Mouse (Mus musculus) left cerebral cortex, postnatal 10 days (tissue): ENCODE data around the gene Slc16a5. TPM values are rescaled to one million over a fixed set of nuclear protein-coding genes. Genes with fewer than 3 reads are reported as not detected.
"Not testable (repeated sequence)": the region's sequence is repeated elsewhere in the genome, so short reads cannot be mapped to it uniquely, and the experiment has no call there.

Source experiments
- DNase-seq, 2 experiments: peaks; one replicate each; pipeline ENCODE4 v3.0.0; 2021 to 2022; ENCODE audit warnings: low spot score in 2 of 2, mixed read lengths in 1 of 2; ENCODE audit errors: extremely low spot score in 1 of 2
- intact Hi-C: fragments of 180-260 bp; cut with DNase I; formaldehyde crosslinking; loops from one replicate; pipeline ENCODE4 v1.15.1; 2025
- total RNA-seq, 2 experiments: library from RNA; stranded (reverse); gene quantifications; 2 replicates each; pipeline ENCODE4 v1.2.3; 2021

Gene Slc16a5
- total RNA-seq, 2 experiments from 2014 or later: not detected

DNA sequence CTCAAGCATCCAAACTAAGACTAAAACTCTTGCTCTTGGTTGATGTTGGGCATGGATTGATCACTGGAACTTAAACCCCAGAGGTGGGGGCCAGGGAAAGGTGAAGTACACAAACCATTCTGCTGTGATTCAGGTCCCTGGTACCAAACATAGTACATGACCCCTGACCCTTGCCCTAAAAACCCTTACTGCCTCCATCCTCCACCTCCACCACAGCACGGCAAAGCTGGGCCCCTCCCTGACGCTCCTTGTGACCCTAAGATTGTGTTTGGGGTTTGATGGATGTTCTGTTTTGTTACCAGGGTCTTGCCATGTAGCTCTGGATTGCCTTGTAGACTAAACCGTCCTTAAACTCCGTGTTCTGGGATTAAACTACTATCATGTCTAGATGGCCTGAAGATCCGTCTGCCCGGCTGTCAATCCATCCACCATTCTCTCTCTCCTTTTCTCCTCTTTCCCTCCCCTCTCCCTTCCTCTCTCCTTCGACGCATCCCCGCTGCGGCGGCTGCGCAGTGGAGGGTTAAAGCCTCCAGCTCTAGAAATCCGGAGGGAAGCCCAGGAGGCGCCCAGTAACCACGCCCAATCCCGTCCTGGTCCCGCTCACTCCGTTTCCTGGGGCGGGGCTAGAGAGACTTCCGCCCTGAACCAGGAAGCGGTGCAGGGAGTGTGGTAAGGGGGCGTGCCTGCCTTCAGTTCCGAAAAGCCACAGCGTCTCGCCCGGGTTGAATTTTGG is 12.9 kb downstream of the Slc16a5 start, which contains the start of gene Armc7:
Armc7 (plus strand) TSS at position 643 of the 733 bp plus-strand sequence.
- intact Hi-C loops: loop anchor here (2.0 kb wide), 2 partner anchors 54 to 116 kb away; partner anchors contain the start of gene Kctd2
- peak; percentile 92 to 96 for DNase-seq

DNA sequence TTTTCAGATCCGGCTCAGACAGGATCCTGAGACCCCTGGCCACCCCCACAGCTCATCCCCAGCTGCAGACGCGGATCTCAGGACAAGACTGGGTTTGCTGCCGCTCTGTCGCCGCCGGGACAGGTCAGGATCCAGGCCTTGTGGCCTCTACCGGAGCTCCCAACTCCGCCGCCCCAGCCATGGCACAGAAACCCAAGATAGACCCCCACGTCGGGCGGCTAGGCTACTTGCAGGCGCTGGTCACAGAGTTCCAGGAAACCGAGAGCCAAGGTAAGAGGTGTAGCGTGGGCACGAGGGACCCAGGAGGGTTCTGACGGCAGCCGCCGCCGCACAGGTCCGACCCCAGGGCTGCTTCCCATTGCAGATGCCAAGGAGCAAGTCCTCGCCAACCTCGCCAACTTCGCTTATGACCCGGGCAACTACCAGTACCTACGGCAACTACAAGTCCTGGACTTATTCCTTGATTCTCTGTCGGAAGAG is 13.5 kb downstream of the Slc16a5 start:
- no peak for DNase-seq
- intact Hi-C loops: loop anchor here (2.0 kb wide), 2 partner anchors 55 to 117 kb away; partner anchors contain the start of gene Kctd2

DNA sequence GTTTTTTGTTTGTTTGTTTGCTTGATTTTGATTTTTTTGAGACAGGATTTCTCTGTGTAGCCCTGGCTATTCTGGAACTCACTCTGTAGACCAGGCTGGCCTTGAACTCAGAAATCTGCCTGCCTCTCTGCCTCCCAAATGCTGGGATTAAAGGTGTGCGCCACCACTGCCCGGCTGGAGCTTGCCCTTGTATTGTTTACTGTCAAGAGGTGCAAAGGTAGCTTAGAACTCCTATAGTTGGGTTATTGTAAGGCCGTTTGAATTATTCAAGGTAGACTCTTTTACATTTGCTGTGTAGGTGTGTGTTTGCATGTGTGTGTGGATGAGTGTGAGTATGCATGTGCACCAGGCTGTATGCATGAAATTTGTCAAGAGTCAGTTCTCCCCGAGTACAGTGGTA is 14.4 kb downstream of the Slc16a5 start:
- DNase-seq, intact Hi-C loops: not testable (repeated sequence)

DNA sequence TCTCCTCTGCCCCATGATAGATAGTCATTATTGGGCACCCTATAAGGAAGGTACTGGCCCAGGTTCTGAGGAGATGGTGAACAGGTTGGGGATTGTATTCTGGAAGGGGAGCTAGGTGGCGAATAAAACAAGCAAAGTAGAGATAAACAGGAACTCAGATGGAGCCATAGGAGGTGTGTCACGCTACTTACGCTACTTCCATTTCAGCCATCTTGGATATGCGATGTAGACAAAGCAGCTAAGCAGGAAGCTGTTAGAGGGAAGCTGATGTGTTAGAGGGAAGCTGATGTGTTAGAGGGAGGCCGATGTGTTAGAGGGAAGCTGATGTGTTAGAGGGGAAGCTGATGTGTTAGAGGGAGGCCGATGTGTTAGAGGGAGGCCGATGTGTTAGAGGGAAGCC is 15.1 kb downstream of the Slc16a5 start:
- DNase-seq, intact Hi-C loops: not testable (repeated sequence)

DNA sequence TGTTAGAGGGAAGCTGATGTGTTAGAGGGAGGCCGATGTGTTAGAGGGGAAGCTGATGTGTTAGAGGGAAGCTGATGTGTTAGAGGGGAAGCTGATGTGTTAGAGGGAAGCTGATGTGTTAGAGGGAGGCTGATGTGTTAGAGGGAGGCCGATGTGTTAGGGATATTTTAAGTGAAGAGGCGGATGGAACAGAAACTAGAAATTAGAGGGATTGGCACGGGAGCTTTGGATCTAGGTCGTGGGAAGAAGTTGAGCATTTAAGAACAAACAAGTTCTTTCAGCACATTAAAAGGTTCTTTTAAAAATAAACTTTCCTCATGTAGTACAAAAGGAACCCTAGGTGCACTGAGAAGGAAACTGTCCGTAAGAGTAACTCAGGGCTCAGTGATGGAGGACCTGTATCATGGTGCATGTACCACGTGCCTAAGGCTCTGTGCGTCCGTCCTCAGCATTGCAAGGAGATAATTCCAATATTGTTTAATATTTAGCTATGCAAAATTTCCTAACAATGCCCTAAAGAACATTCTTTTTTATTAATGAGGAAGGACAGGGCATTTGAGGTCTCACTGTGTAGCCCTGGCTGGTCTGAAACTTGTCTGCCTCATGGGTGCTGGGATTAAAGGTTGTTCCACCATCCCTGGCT is 16.1 kb downstream of the Slc16a5 start:
- intact Hi-C loops: no loop called here
- no peak for DNase-seq

DNA sequence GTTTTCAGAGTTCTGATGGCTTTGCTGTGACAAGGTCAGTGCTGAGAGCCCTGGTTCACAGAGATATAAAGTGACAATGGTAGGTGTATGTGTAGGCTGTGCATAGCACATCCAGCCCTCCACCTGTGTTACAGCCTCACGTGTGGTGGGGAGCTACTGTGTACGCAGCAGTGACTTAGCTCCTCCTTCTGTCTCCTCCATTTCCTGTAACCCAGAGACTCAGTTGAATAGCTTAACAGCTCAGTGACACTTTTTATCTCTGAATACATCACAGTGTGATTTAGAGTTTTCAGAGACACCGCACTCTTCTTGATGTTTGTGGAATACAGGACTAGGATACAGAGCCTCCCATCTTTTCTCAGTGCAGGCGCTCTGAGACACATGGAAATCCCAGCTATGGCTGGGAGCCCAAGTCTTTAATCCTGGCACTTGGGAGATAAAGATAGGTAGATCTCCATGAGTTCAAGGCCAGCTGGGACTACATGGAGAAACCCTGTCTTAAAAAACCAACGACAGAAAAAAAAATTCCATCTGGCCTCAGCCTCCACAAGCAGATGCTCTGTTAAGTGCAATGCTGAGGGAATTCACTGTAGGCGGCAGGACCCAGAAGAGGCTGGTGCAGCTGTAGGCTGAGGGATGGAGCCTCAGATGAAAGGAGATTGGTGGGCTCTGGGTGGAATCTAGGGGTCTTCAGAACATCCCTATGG is 19.4 kb downstream of the Slc16a5 start:
- intact Hi-C loops: no loop called here
- DNase-seq: peak in 1 of 2 experiments; percentile 70

DNA sequence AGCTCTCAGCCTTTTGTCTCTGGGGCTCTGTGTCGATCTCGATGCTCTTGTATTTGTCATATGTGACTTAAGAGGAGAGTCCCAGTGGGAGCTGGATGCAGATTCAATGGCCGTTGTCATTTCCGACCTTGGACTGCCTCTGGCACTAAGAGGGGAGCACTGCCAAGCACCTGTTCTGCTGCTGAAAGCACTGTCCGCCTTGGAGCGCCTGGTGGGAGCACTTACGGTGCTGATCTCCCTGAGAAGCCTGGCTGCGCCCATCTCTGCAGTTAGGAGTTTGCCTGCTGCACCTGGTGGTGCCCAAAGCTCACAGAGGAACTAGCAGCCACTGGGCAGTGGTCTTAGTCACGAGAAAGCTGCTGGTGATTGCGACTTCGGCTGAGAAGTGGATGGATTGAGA is 21.0 kb downstream of the Slc16a5 start:
- intact Hi-C loops: no loop called here
- DNase-seq: no peak

DNA sequence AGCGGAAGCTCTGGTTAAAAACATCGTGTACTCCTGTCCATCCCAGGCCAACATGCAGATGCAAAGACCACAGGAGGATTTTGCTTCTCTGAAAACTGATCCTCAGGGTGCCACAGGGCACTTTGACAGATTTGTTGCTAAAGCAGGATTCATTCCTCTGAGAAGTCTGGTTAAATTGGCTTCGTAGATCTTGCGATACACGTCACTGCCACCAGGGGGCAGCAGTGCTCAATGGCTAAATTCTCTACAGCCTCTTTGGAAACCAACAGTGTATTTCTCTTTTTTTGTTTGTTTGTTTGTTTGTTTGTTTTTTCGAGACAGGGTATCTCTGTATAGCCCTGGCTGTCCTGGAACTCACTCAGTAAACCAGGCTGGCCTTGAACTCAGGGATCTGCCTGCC is 21.5 kb downstream of the Slc16a5 start:
- peak; percentile 70 to 74 for DNase-seq
- intact Hi-C loops: no loop called here

DNA sequence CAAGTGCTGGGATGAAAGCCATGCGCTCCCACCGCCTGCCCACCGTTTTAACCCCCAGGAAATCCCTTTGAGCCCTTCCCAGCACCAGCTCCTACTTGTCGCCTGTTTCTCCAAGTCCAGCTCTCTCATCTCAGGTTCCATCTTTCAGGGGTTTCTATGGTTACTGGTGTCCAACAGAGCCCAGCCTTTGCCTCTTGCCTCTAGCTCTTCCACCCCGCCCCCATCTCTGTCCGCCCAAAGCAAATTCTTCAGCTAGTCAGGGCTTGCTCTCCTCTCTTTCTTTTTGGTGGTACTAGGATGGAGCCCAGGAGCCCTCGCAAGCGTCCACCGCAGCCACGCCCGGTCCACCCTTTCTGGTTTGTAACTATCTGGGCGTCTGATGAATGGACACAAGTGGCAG is 22.9 kb downstream of the Slc16a5 start:
- intact Hi-C loops: no loop called here
- no peak for DNase-seq

DNA sequence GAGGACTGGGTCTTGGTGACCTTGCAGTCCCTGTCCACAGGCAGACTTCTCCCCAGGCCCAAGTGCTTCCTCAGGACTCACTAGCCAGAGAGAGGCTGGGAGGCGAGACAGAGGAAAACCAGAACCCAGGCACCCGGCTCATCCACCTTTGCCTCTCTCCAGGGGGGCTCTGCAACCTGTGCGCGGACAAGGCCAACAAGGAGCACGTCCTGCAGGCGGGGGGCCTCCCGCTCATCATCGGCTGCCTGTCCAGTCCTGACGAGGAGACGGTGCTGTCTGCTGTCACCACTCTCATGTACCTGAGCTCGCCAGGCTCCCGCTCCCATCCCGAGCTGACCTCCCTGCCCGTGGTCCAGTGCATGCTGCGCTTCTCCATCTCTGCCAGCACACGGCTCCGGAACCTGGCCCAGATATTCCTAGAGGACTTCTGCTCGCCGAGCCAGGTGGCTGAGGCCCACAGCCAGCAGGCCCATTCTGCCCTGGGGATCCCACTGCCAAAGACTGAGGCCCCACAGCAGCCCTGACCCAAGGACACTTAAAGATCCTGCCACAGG is 26.4 kb downstream of the Slc16a5 start:
- DNase-seq: no peak
- intact Hi-C loops: no loop called here

DNA sequence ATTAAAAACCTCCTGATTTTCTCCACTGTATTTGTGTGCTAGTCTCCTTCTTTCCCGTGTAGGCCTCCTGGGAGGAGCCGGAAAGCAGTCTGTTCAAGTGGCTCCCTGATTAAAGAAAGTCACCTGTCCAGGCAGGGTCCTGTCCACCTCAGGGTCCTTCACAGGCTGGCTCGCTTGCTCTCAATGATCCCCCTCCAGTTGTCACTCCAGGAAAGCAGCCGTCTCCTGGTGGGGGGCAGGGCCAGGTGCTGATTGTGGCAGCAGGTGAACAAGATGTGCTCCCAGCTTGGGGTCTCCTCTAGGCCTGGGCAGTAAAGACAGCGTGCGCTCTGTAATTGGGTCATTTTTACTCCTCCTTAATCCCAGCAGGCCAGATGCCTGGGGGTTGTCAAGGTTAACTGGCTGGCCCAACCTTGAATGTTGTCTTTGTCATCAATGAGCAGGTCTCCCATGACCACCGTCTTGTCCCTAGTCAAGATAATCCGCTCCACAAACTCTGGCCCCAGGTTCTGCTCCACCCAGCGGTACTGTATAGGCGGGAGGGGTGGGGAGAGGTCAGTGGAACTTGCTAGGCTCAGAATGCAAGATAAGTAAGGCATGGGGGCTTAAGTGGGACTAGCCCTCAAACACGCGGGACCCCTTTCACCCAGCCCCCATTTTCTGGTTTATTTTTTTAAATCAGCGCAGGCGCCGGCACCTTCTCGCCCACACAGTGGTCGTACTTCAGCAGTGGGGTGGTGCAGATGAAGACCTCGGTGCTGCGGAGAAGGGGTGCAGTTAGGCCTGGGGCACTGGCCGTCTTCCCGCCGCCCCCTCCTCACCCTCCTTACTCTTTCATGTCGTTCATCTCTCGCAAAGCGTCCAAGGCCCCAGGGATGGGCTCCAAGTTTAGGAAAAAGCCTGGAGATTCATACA is 28.4 kb downstream of the Slc16a5 start:
- intact Hi-C loops: loop anchor here (5.0 kb wide), 1 partner anchor 322 kb away; the partner anchor contains the start of genes Caskin2 and Tsen54
- DNase-seq: no peak

DNA sequence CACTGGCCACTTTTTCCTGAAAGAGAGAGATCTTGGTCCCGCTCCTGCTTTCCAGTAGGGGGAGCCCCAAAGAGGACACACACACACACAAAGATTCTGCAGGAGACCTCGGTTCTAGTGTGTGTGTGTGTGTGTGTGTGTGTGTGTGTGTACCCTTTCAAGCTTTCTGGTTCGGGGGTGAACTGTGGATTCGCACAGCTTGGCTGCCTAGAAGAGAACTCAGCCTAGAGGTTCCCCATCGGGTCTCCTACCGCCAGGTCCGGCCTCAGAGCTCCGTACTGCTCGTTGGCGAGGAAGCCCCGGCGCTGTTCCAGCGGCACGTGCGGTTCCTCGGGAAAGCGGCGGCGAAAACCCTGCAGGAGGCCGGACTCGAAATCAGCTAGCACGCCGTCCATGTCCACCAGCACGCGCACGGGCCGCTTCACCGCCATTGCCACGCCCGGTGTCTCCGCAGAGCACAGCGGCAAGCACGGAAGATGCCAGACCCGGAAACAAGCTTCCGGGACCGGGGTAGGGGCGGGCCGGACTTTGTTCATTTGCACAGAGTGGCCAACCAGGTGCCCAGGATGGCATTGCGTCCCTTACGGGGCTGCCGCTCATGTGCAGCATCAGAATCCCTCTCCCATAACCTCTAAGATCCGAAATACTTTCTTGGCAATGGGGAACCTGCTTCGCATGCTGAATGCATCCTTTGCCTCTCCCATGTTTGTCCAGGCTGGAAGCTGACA is 29.2 kb downstream of the Slc16a5 start, which contains the start of gene Nt5c:
Nt5c (minus strand) TSS at position 507 of the 728 bp plus-strand sequence.
- DNase-seq: peak; percentile 84 to 89
- intact Hi-C loops: loop anchor here (5.0 kb wide), 1 partner anchor 321 kb away; the partner anchor contains the start of genes Caskin2 and Tsen54

DNA sequence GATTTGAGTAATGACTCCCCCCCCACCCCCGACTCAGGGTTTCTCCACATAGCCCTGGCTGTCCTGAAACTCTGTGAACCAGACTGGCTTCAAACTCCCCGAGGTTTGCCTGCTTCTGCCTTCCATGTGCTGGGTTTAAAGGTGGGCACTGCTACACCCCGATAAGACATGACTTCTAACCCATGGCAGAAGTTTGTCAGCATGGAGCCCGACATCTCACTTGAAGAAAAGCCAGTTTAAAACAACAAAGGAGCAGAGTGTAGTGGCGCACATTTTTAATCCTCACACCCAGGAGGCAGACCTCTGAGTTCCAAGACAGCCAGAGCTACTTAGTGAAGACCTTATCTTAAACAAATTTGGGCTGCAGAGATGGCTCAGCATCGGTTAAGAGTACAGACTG is 30.1 kb downstream of the Slc16a5 start:
- DNase-seq: no peak
- intact Hi-C loops: loop anchor here (5.0 kb wide), 1 partner anchor 320 kb away; the partner anchor contains the start of genes Caskin2 and Tsen54

DNA sequence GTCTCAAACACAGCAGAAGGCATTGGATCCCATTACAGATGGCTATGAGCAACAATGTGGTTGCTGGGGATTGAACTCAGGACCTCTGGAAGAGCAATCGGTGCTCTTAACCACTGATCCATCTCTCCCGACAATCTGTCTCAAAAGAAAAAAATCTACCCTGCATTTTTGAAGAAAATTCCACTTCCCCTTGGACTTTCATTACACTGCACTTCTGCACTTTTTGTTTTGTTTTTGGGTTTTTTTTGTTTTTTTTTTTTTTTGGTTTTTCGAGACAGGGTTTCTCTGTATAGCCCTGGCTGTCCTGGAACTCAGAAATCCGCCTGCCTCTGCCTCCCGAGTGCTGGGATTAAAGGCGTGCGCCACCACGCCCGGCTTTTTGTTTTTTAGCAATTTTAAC is 34.3 kb downstream of the Slc16a5 start:
- intact Hi-C loops, DNase-seq: not testable (repeated sequence)

DNA sequence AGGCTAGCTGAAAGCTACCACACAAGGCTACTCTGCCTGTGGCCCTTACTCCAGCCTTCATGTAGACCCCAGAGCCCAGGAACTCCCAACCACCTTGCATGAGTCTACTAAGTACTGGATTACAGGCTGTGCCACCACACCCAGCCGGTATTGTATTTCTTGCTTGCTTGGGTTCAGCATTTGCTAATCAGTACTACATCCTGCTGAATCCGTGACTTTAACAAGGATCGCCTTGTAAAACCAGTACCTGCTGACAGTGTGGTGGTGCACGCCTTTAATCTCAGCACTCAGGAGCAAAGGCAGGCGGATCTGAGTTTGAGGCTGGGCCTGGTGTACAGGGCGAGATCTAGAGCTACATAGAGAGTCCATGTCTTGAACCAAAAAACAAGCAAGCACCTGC is 40.4 kb downstream of the Slc16a5 start:
- DNase-seq: no peak
- intact Hi-C loops: no loop called here

DNA sequence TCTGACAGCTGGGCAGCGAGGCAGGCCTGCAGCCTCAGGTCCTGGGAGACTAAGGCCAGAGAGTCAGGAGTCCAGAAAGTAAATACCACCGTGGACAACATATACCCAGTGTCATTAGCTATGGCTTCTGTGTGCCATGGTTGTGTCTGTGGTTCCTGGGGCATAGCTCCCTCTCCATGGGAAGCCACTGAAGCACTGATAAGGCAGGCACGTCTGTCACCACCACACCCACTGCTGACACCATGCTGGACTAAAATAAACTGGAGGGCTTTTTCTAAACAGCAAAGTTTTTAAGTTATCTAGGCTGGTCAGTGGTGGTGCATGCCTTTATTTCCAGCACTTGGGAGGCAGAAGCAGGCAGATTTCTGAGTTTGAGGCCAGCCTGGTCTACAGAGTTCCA is 44.3 kb downstream of the Slc16a5 start:
- intact Hi-C loops: no loop called here
- no peak for DNase-seq

DNA sequence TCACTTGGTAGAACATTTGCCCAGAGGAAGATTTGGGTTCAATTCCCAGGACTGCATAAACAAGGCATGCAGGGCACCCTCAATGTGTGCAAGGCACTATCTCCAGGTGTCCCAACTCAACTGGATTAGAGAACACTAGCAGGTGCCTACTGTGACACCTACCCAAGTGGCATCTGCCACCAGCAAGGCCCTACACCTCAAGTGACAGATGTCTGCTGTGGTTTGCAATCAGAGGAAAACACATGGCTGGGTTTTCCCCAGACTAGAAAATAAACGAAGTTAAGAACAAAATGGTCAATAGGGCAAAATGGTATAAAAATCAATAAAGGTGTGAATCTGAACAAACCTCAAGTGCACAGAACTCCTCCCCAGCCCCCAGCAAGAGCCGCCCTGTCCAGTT is 45.8 kb downstream of the Slc16a5 start:
- intact Hi-C loops: no loop called here
- DNase-seq: no peak
